Mouse (Mus musculus) ovary, adult 10 weeks (tissue): ENCODE results near the gene Osbp2. TPM values are rescaled to one million over a fixed set of nuclear protein-coding genes. Genes with fewer than 3 reads are reported as not detected.

Experiments
- polyA plus RNA-seq: library from polyadenylated mRNA; stranded (reverse); fragments of 350-450 nt; fragmentation: Illumina TruSeq; extraction: RNeasy Lipid Tissue Mini Kit (QIAGEN cat#74804); gene quantifications from one replicate; pipeline ENCODE4 v1.2.3, GENCODE M21; 2014

The Osbp2 gene
- 0.57 TPM for polyA plus RNA-seq

GRCm38 (mm10) chr11:3863454-3864112, at the start of gene Osbp2:
TSS of gene Osbp2 (minus strand) at chr11:3863903.

GRCm38 (mm10) chr11:3894406-3895281, 30.9 kb upstream of the Osbp2 start, which contains the start of the genes 4921536K21Rik and Dusp18:
TSS of gene 4921536K21Rik (minus strand) at chr11:3895098.
TSS of gene Dusp18 (plus strand) at chr11:3895240.

Other genes with a start within 250 kb of the Osbp2 start
- 44.1 TPM for gene Morc2a, start 214.7 kb downstream of the Osbp2 start, polyA plus RNA-seq
- gene 4921536K21Rik, start 31.2 kb upstream of the Osbp2 start, polyA plus RNA-seq = 0.57 TPM
- 6.6 TPM for gene Dusp18, start 31.3 kb upstream of the Osbp2 start, polyA plus RNA-seq
- 0.23 TPM for gene Slc35e4, start 50.8 kb upstream of the Osbp2 start, polyA plus RNA-seq
- gene Tcn2, start 68.3 kb upstream of the Osbp2 start, polyA plus RNA-seq = 1.5 TPM
- 26.3 TPM for gene Pes1, start 100.1 kb upstream of the Osbp2 start, polyA plus RNA-seq
- gene 4930556J24Rik, start 112.9 kb upstream of the Osbp2 start, polyA plus RNA-seq = not detected
- not detected for gene Gal3st1, start 119.7 kb upstream of the Osbp2 start, polyA plus RNA-seq
- 0.51 TPM for gene Sec14l4, start 167.6 kb upstream of the Osbp2 start, polyA plus RNA-seq
- gene Sec14l3, start 200.9 kb upstream of the Osbp2 start, polyA plus RNA-seq = 15.0 TPM
- gene Mtfp1, start 231.5 kb upstream of the Osbp2 start, polyA plus RNA-seq = 3.6 TPM